Mouse (Mus musculus): ENCODE results near the gene Vtn. TPM values are rescaled to one million over a fixed set of nuclear protein-coding genes. Genes with fewer than 3 reads are reported as not detected.

The Vtn gene
- polyA plus RNA-seq, 1 experiment from 2014 or later: 0.85 TPM

DNA sequence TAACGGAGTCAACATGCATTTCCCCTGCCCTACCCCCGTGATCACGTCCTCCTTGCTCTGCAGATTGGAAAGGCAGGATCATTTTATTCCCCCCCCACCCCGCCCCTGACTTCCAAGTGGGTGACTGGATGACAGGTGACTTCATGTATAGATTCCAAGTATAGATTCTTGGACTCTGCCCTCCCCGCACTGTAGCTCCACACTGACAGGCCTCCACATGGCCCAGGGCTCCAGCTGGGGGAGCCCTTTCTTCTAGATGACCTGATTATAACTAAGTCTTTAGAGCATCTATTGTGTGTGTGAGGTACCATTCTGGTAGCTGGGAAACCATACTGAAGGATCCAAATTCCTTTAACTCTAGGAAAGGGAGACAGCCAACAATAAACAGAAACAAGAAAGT, 36.2 kb upstream of the Vtn start:
- peak overlapping the region; percentile 63 for H3K27ac ChIP-seq (ENCODE audit: low read depth, low read length)
- H3K4me2 ChIP-seq (replicated peaks; ENCODE audit: low read depth): peak overlapping the region; percentile 28; the same call in 1 of the 2 replicates
- H3K27me3 ChIP-seq (replicated peaks; ENCODE audit: control insufficient read depth, insufficient read depth, low read length): no peaks in the 10 kb centered on the region
- ATAC-seq: peak; percentile 64
- no peak overlapping the region for H3K9ac ChIP-seq (ENCODE audit: low read depth, low read length)
- no peak overlapping the region for H3K4me3 ChIP-seq (ENCODE audit: low read depth, low read length)
- WGBS: 46% methylated on average over 5 of the region's 5 CpGs
- H3K36me3 ChIP-seq (ENCODE audit: control insufficient read depth, insufficient read depth): no peaks in the 10 kb centered on the region
- peak; percentile 34 for TF ChIP-seq CTCF (IDR thresholded peaks at IDR 0.05; ENCODE audit: low read depth)
- H3K9me3 ChIP-seq (ENCODE audit: control insufficient read depth): no peaks in the 10 kb centered on the region
- H3K4me1 ChIP-seq (replicated peaks; ENCODE audit: control insufficient read depth, insufficient read depth, low read length): peaks cover 7% of the 10 kb centered on the region

DNA sequence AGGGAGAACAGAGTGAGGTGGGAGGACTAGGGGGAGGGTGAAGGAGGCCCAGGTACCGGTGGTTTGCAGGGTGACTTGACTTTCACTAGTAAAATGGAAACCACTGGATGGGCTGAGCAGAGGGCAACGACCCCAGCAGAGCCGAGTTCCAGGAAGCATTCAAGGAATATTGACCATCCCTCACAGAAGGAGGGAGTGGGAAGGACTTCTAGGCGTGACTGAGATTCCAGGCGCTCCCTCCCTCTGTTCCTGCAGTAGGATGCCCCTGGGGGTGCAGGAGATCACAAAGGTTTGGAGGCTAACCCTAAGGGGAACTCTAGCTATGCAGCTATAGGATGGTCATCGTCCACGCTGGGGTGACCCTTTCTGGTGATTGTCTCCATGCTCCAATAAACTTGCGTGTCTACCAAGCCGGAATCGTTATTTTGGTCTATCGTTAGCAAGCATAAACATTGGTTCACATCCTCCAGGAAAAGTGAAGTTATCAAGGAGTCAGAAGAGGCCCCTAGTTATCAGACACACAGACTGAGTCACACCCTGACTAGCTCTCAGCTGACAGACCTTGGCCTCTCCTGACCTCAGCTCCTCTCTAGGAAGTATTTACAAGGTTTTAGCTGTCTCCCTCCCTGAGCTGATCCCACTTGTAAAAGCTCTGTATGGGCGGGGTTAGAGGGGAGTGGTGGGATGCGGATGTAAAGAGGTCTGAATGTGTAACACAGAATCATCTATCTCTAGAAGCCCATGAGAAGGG, 35.4 kb upstream of the Vtn start:
- H3K27ac ChIP-seq (ENCODE audit: low read depth, low read length): peak overlapping the region; percentile 63
- WGBS: 19% methylated on average over 13 of the region's 13 CpGs
- no peak for TF ChIP-seq CTCF (IDR thresholded peaks at IDR 0.05; ENCODE audit: low read depth)
- peak; percentile 63 for ATAC-seq
- H3K27me3 ChIP-seq (replicated peaks; ENCODE audit: control insufficient read depth, insufficient read depth, low read length): no peaks in the 10 kb centered on the region
- H3K4me1 ChIP-seq (replicated peaks; ENCODE audit: control insufficient read depth, insufficient read depth, low read length): peaks cover 7% of the 10 kb centered on the region
- peak overlapping the region; percentile 28; the same call in 1 of the 2 replicates for H3K4me2 ChIP-seq (replicated peaks; ENCODE audit: low read depth)
- no peaks in the 10 kb centered on the region for H3K9me3 ChIP-seq (ENCODE audit: control insufficient read depth)
- H3K36me3 ChIP-seq (ENCODE audit: control insufficient read depth, insufficient read depth): no peaks in the 10 kb centered on the region
- H3K9ac ChIP-seq (ENCODE audit: low read depth, low read length): no peak overlapping the region
- no peak overlapping the region for H3K4me3 ChIP-seq (ENCODE audit: low read depth, low read length)

GRCm38 (mm10) chr11:78465116-78465515, 33.8 kb upstream of the Vtn start:
- Histone ChIP-seq H3K4me3 (ENCODE audit: low read depth, low read length) (peak overlapping the region; percentile 71), H3K36me3 (ENCODE audit: control insufficient read depth, insufficient read depth) (no peaks in the 10 kb centered on the region), H3K4me1 (replicated peaks; ENCODE audit: control insufficient read depth, insufficient read depth, low read length) (peaks cover 7% of the 10 kb centered on the region), H3K27me3 (replicated peaks; ENCODE audit: control insufficient read depth, insufficient read depth, low read length) (no peaks in the 10 kb centered on the region), H3K9me3 (ENCODE audit: control insufficient read depth) (no peaks in the 10 kb centered on the region), H3K27ac (ENCODE audit: low read depth, low read length) (no peak overlapping the region), H3K4me2 (replicated peaks; ENCODE audit: low read depth) (peak overlapping the region; percentile 92), H3K9ac (ENCODE audit: low read depth, low read length) (no peak overlapping the region)
- no peak for TF ChIP-seq CTCF (IDR thresholded peaks at IDR 0.05; ENCODE audit: low read depth)
- 24% methylated on average over 9 of the region's 9 CpGs for WGBS
- no peak for ATAC-seq

- no peaks in the 10 kb centered on the region for H3K36me3 ChIP-seq (ENCODE audit: control insufficient read depth, insufficient read depth)
- peak within 1 kb of the TSS; percentile 71 for H3K4me3 ChIP-seq (ENCODE audit: low read depth, low read length)
- TF ChIP-seq CTCF (IDR thresholded peaks at IDR 0.05; ENCODE audit: low read depth): no peak
- peaks cover 7% of the 10 kb centered on the region for H3K4me1 ChIP-seq (replicated peaks; ENCODE audit: control insufficient read depth, insufficient read depth, low read length)
- peak; percentile 26 for ATAC-seq
- peak within 1 kb of the TSS; percentile 73 for H3K9ac ChIP-seq (ENCODE audit: low read depth, low read length)
- H3K27ac ChIP-seq (ENCODE audit: low read depth, low read length): peak within 1 kb of the TSS; percentile 93
- under 1% methylated on average over 41 of the region's 41 CpGs for whole genome bisulfite sequencing
- H3K27me3 ChIP-seq (replicated peaks; ENCODE audit: control insufficient read depth, insufficient read depth, low read length): no peaks in the 10 kb centered on the region
- H3K9me3 ChIP-seq (ENCODE audit: control insufficient read depth): no peaks in the 10 kb centered on the region
- peak within 1 kb of the TSS; percentile 92 for H3K4me2 ChIP-seq (replicated peaks; ENCODE audit: low read depth)
Measured at GRCm38 (mm10) chr11:78465568-78466180, 33.2 kb upstream of the Vtn start, which contains the start of gene Slc46a1. Gene Slc46a1 (plus strand): TSS chr11:78465697.

DNA sequence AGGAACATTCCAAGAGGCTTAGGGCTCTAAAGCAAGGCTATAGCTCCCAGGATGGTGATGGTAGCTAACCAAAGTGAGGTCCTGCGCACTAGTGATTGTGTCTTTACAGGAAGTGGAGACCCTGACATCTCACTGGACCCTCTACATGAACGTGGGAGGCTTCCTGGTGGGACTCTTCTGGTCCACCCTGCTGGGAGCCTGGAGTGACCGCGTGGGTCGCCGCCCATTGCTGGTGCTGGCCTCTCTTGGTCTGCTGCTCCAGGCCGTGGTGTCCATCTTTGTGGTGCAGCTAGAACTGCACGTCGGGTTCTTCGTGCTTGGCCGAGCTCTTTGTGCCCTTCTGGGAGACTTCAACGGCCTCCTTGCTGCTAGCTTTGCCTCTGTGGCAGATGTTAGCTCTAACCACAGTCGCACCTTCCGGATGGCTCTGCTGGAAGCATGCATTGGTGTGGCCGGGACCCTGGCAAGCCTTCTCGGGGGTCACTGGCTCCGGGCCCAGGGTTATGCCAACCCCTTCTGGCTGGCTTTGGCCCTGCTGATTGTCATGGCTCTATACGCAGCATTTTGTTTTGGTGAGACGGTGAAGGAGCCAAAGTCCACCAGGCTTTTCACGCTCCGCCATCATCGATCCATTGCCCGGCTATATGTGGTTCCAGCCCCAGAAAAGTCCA, 32.5 kb upstream of the Vtn start:
- no peaks in the 10 kb centered on the region for H3K9me3 ChIP-seq (ENCODE audit: control insufficient read depth)
- TF ChIP-seq CTCF (IDR thresholded peaks at IDR 0.05; ENCODE audit: low read depth): no peak
- H3K9ac ChIP-seq (ENCODE audit: low read depth, low read length): peak overlapping the region; percentile 73
- peak overlapping the region; percentile 92 for H3K4me2 ChIP-seq (replicated peaks; ENCODE audit: low read depth)
- H3K27ac ChIP-seq (ENCODE audit: low read depth, low read length): peak overlapping the region; percentile 93
- 71% methylated on average over 23 of the region's 23 CpGs for WGBS
- peak overlapping the region; percentile 71 for H3K4me3 ChIP-seq (ENCODE audit: low read depth, low read length)
- no peaks in the 10 kb centered on the region for H3K27me3 ChIP-seq (replicated peaks; ENCODE audit: control insufficient read depth, insufficient read depth, low read length)
- peaks cover 7% of the 10 kb centered on the region for H3K4me1 ChIP-seq (replicated peaks; ENCODE audit: control insufficient read depth, insufficient read depth, low read length)
- no peak for ATAC-seq
- no peaks in the 10 kb centered on the region for H3K36me3 ChIP-seq (ENCODE audit: control insufficient read depth, insufficient read depth)

DNA sequence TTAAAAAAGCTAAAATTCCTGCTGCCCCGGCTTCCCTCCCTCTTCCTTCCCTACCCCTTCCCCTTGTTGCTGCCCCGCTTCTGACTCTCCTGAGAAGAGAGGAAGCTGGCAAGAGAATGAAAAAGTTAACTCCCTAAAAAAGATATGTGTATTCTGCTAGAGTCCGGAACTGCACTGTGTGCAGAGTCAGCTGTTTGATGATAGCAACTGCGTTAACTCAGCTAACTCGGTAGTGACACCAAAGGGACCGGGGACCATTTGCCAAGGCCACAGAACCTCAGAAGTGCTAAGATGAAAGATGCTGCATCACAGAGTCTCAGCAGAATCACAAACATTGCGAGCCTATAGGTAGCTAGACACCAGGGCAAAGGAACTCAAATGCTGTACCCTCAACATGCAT, 31.4 kb upstream of the Vtn start:
- Histone ChIP-seq H3K9ac (ENCODE audit: low read depth, low read length) (no peak overlapping the region), H3K27ac (ENCODE audit: low read depth, low read length) (peak overlapping the region; percentile 46; the same call in 1 of the 2 replicates), H3K36me3 (ENCODE audit: control insufficient read depth, insufficient read depth) (no peaks in the 10 kb centered on the region), H3K27me3 (replicated peaks; ENCODE audit: control insufficient read depth, insufficient read depth, low read length) (no peaks in the 10 kb centered on the region), H3K9me3 (ENCODE audit: control insufficient read depth) (no peaks in the 10 kb centered on the region), H3K4me3 (ENCODE audit: low read depth, low read length) (no peak overlapping the region), H3K4me1 (replicated peaks; ENCODE audit: control insufficient read depth, insufficient read depth, low read length) (peaks cover 7% of the 10 kb centered on the region), H3K4me2 (replicated peaks; ENCODE audit: low read depth) (no peak overlapping the region)
- 74% methylated on average over 7 of the region's 7 CpGs for whole genome bisulfite sequencing
- TF ChIP-seq CTCF (IDR thresholded peaks at IDR 0.05; ENCODE audit: low read depth): no peak
- ATAC-seq: no peak

Measured in intestine, postnatal 0 days (tissue).